Mouse (Mus musculus) heart, embryonic 11.5 days (tissue): ENCODE data around the gene Rhob. TPM values are rescaled to one million over a fixed set of nuclear protein-coding genes. Genes with fewer than 3 reads are reported as not detected.

ENCODE experiments used
- ATAC-seq: fragments of 200-750 bp; cut with Nextera tagmentation; replicated peaks from 2 replicates; pipeline ENCODE4 v1.8.0; 2017; ENCODE audit warnings: moderate library complexity; ENCODE audit not compliant: insufficient number of reproducible peaks, low FRiP score, low TSS enrichment
- H3K27ac ChIP-seq: fragments of 300-500 bp; sonication (generic); 2 replicates; pipeline ENCODE4 v1.5.1; 2014; ENCODE audit warnings: mild to moderate bottlenecking, low read depth, low read length
- H3K27me3 ChIP-seq: fragments of 300-500 bp; sonication (generic); 2 replicates; pipeline ENCODE4 v1.6.1; 2014; ENCODE audit warnings: mild to moderate bottlenecking, low read length, mixed read lengths; ENCODE audit not compliant: control insufficient read depth, insufficient read depth
- H3K36me3 ChIP-seq: fragments of 300-500 bp; sonication (generic); 2 replicates; pipeline ENCODE4 v1.6.1; 2014; ENCODE audit warnings: mild to moderate bottlenecking, low read length, moderate library complexity, mixed read lengths; ENCODE audit not compliant: control insufficient read depth, insufficient read depth
- H3K4me1 ChIP-seq: fragments of 300-500 bp; sonication (generic); 2 replicates; pipeline ENCODE4 v1.6.1; 2014; ENCODE audit warnings: low read length; ENCODE audit not compliant: control insufficient read depth, insufficient read depth
- H3K4me2 ChIP-seq: fragments of 300-500 bp; sonication (generic); 2 replicates; pipeline ENCODE4 v1.6.1; 2014; ENCODE audit warnings: mild to moderate bottlenecking, moderate library complexity
- H3K4me3 ChIP-seq: fragments of 300-500 bp; sonication (generic); 2 replicates; pipeline ENCODE4 v1.5.1; 2014; ENCODE audit warnings: low read depth, low read length
- H3K9ac ChIP-seq: fragments of 300-500 bp; sonication (generic); 2 replicates; pipeline ENCODE4 v1.6.1; 2014; ENCODE audit warnings: mild to moderate bottlenecking, low read depth, low read length, moderate library complexity
- H3K9me3 ChIP-seq: fragments of 300-500 bp; sonication (generic); replicated peaks from 2 replicates; pipeline ENCODE4 v1.6.1; 2016; ENCODE audit warnings: low read length; ENCODE audit not compliant: control insufficient read depth
- WGBS: fragments of 180-500 bp; shearing (Covaris S2); extraction: QIAGEN DNeasy Blood & Tissue Kit; methylation state at CpG from one replicate; pipeline ENCODE4 v1.1.7; 2014; ENCODE audit not compliant: insufficient replicate concordance; 5-methylcytosine and 5-hydroxymethylcytosine counted together
- polyA plus RNA-seq: library from polyadenylated mRNA; unstranded; fragments of >200 nt; fragmentation: Nextera tagmentation; extraction: Ambion mirVana; gene quantifications from 2 replicates; pipeline ENCODE4 v1.2.1, GENCODE M21; 2014

Gene Rhob
- polyA plus RNA-seq, 1 experiment from 2014 or later: 54.8 TPM

DNA sequence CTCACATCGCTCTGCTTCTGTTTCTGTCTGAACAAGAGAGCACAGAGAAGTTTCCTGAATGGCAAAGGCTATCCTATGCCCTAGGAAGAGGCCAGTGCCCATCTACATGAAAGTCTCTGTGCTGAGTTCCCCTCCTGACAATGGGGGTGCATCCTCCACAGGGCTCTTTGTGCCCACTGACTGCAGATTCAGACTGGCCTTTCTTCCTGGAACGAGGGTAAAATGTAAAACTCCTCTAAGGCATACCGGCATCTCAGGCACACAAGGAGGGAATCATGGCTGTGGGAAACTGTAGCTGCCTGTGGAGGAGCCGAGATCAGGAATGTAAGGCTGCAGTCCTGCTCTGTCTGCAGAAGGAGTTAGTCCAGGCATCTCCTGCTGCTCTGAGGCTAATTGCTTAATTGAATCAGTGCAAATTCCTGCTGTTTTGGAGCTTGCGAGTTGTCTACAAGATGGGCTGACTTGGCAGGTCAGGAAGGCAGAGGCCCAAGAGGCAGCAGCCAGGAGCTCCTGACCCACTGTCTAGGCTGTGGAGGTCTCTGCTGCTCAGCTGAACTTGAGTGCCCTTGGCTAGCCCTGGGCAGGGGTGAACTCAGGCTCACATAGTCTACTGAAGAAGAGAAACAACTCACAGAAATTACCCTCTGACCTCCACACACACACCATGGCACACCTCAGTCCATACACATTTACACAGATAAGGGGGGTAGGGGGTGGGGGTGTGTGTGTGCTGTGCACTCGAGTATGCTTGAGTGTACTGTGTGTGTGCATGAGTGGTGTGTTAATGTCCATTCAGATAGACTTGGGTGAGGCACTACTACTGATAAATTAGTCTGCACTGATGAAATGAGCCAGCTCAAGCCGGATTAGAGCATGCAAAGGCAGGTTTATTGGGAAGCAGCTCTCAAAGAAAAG, 48.0 kb downstream of the Rhob start:
- ATAC-seq: no peak
- Histone ChIP-seq H3K4me3 (no peak overlapping the region), H3K36me3 (no peaks in the 10 kb centered on the region), H3K9ac (no peak overlapping the region), H3K4me1 (0 out of 2 replicates have a peak, but pooled peaks cover 4% of the 10 kb centered on the region), H3K9me3 (no peaks in the 10 kb centered on the region), H3K27ac (no peak overlapping the region), H3K4me2 (no peak overlapping the region), H3K27me3 (no peaks in the 10 kb centered on the region; the same call in 1 of the 2 replicates)
- 46% methylated on average over 7 of the region's 7 CpGs for WGBS

- H3K4me3 ChIP-seq: no peak overlapping the region
- ATAC-seq: no peak
- 0 out of 2 replicates have a peak, but pooled peaks cover 4% of the 10 kb centered on the region for H3K4me1 ChIP-seq
- H3K9me3 ChIP-seq: no peaks in the 10 kb centered on the region
- WGBS: 60% methylated on average over 6 of the region's 6 CpGs
- H3K4me2 ChIP-seq: no peak overlapping the region
- H3K9ac ChIP-seq: no peak overlapping the region
- no peak overlapping the region for H3K27ac ChIP-seq
- no peaks in the 10 kb centered on the region for H3K36me3 ChIP-seq
- no peaks in the 10 kb centered on the region; the same call in 1 of the 2 replicates for H3K27me3 ChIP-seq
Measured at GRCm38 (mm10) chr12:8450639-8451038, 49.2 kb downstream of the Rhob start.

- H3K36me3 ChIP-seq: no peaks in the 10 kb centered on the region
- 0 out of 2 replicates have a peak, but pooled peaks cover 4% of the 10 kb centered on the region for H3K4me1 ChIP-seq
- no peak overlapping the region for H3K9ac ChIP-seq
- H3K9me3 ChIP-seq: no peaks in the 10 kb centered on the region
- no peak for ATAC-seq
- 96% methylated on average over 1 of the region's 1 CpGs for WGBS
- no peak overlapping the region for H3K27ac ChIP-seq
- no peak overlapping the region for H3K4me3 ChIP-seq
- H3K4me2 ChIP-seq: no peak overlapping the region
- no peaks in the 10 kb centered on the region; the same call in 1 of the 2 replicates for H3K27me3 ChIP-seq
Measured at GRCm38 (mm10) chr12:8450028-8450427, 49.8 kb downstream of the Rhob start.

Other genes with a start within 250 kb of the Rhob start
- 0.14 TPM in 1 of 2 replicates, not detected in the other for gene Gdf7, start 198.1 kb downstream of the Rhob start, polyA plus RNA-seq
- gene Hs1bp3, start 186.6 kb downstream of the Rhob start, polyA plus RNA-seq: 9.8 and 12.7 TPM in 2 replicates
- gene Slc7a15, start 99.1 kb upstream of the Rhob start, polyA plus RNA-seq: not detected in 2 replicates
- 39.8 and 41.7 TPM in 2 replicates for gene Pum2, start 174.1 kb upstream of the Rhob start, polyA plus RNA-seq